Mouse (Mus musculus): Measurements from ENCODE around the gene Zcchc10.

- TF ChIP-seq POLR2A (IDR thresholded peaks at IDR 0.05; ENCODE audit: insufficient read depth, low read depth, low read length) (no peak), CTCF (IDR thresholded peaks at IDR 0.05) (no peak)
These were observed 46.1 kb upstream of the Zcchc10 start for GRCm38 (mm10) chr11:53278411-53278810.
